Mouse (Mus musculus): ENCODE measurements around the gene Hspbap1. TPM values are rescaled to one million over a fixed set of nuclear protein-coding genes. Genes with fewer than 3 reads are reported as not detected.

The Hspbap1 gene
- polyA plus RNA-seq, 1 experiment = not detected

DNA sequence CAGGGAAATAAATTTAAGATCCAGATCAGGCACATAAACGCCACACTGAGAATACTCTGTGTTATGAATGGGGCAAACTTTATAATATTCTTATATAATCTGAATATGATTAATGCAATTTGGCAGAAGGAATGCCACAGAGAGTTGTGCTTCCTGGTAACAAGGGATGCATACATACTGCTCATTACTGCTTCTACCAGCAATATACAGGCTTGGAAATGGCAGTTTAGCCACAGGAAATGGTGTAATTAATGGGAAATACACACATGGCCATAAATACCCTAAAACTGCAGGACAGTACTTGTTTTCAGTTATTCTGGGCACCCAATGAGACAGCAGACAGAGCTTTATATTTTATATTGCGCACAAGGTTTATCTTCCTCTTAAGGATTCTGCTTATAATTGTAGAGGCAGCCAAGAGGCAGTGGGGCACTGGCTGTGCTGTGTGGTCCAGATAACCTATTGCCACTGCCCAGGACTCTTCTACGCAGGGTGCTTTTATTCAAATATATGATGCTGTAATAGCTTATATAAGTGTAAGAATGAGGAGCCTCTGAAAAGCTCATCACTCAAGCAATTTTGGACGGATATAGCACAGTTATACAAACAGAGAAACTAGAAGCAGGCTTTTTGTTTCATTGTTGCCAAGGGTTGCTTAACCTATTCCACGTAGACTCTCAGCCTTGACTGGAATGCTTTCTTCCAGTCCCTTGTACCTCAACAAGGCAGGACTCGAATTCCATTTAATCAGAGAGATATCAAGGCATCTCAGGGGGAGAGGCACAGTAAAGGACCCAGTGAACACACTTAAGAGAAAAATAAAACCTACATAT, 14.5 kb upstream of the Hspbap1 start:
- TF ChIP-seq POLR2A (IDR thresholded peaks at IDR 0.05; ENCODE audit: insufficient read depth, low read depth, low read length) (no peak), CTCF (IDR thresholded peaks at IDR 0.05; ENCODE audit: insufficient read depth, low read depth, low read length) (no peak)
- no peak overlapping the region for H3K4me3 ChIP-seq (ENCODE audit: insufficient read depth, low read depth, low read length)
- 76% methylated on average over 6 of the region's 6 CpGs for WGBS
- H3K27ac ChIP-seq (ENCODE audit: insufficient read depth, low read depth, low read length) = no peak overlapping the region
- H3K4me1 ChIP-seq (ENCODE audit: control insufficient read depth, insufficient read depth, low read length) = no peaks in the 10 kb centered on the region

DNA sequence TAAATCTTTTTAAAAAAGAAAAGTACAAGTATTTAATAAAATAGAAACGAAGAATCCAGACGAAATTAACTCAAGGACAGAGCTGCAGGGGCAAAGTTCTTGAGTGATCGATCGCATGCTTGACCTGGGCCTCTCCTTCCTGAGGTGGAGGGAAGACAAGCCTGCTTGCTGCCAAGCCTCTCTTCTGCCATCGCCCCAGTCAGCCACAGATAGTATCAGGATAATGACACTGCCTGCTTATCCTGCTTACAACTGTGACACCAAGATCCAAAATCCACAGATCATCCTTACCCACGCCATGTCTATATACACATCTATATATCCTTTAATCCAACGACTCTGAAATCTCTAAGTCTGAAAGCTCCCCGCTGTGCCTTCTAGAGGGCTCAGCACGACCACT, 13.5 kb upstream of the Hspbap1 start:
- no peak for TF ChIP-seq CTCF (IDR thresholded peaks at IDR 0.05; ENCODE audit: insufficient read depth, low read depth, low read length)
- 92% methylated on average over 9 of the region's 9 CpGs for WGBS
- Histone ChIP-seq H3K4me3 (ENCODE audit: insufficient read depth, low read depth, low read length) (no peak overlapping the region), H3K4me1 (ENCODE audit: control insufficient read depth, insufficient read depth, low read length) (no peaks in the 10 kb centered on the region), H3K27ac (ENCODE audit: insufficient read depth, low read depth, low read length) (no peak overlapping the region)

DNA sequence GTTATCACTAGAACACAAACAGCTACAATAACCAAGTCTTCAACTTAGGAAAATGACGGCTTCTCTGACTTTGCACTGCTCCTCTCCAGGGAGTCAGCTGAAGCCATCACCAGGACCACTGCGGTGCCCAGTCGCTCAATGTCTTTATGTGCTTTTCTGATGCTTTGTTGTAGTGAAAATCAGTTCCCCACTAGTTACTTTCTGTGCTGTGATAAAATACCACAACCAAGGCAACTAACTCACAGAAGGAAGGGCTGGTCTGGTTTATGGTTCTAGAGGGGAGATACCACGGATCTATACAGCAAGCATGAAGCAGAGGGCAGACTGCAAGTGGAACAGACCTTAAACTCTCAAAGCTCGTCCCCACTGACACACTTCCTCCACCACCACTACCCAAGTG, 10.8 kb upstream of the Hspbap1 start:
- WGBS = 89% methylated on average over 5 of the region's 5 CpGs
- TF ChIP-seq POLR2A (IDR thresholded peaks at IDR 0.05; ENCODE audit: insufficient read depth, low read depth, low read length) = no peak
- no peak for TF ChIP-seq CTCF (IDR thresholded peaks at IDR 0.05; ENCODE audit: insufficient read depth, low read depth, low read length)
- H3K4me1 ChIP-seq (ENCODE audit: control insufficient read depth, insufficient read depth, low read length) = 0 out of 2 replicates have a peak, but pooled peaks cover 3% of the 10 kb centered on the region
- H3K4me3 ChIP-seq (ENCODE audit: insufficient read depth, low read depth, low read length) = no peak overlapping the region
- no peak overlapping the region for H3K27ac ChIP-seq (ENCODE audit: insufficient read depth, low read depth, low read length)

DNA sequence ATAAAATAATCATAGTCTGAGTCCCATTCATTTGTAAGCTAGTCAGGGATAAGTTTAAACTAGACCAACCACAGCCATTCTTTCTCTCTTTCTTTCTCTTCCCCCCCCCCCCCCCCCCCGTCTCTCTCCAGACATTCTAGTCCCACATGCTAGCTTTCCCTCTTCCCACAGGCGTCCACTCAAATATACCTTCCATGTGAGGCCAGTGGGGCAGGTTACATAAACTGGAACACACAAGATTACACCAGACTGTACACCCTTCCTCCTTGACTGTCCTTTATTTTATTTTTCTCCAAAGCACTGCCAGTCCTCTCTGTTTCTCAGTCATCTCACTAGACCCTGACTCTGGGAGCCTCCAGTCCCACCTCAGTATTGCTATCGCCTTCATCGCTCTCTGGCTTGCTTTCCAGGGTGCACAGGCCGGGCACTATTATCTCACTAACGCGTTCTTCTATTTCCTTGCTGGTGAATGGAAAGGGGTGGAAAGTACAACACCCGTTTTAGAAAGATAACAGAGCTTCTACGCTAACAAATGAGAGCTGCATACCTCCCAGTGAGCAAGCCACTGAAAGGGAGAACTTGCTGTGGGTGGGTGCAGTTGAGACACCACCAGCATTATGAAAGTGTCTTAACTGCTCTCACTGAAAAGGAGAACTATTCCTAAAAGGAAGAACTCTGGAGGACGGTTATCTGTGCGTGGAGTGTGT, 6.4 kb upstream of the Hspbap1 start:
- 46% methylated on average over 11 of the region's 11 CpGs for WGBS
- 0 out of 2 replicates have a peak, but pooled peaks cover 3% of the 10 kb centered on the region for H3K4me1 ChIP-seq (ENCODE audit: control insufficient read depth, insufficient read depth, low read length)
- H3K27ac ChIP-seq (ENCODE audit: insufficient read depth, low read depth, low read length) = no peak overlapping the region
- no peak overlapping the region for H3K4me3 ChIP-seq (ENCODE audit: insufficient read depth, low read depth, low read length)
- TF ChIP-seq POLR2A (IDR thresholded peaks at IDR 0.05; ENCODE audit: insufficient read depth, low read depth, low read length) = no peak
- no peak for TF ChIP-seq CTCF (IDR thresholded peaks at IDR 0.05; ENCODE audit: insufficient read depth, low read depth, low read length)

DNA sequence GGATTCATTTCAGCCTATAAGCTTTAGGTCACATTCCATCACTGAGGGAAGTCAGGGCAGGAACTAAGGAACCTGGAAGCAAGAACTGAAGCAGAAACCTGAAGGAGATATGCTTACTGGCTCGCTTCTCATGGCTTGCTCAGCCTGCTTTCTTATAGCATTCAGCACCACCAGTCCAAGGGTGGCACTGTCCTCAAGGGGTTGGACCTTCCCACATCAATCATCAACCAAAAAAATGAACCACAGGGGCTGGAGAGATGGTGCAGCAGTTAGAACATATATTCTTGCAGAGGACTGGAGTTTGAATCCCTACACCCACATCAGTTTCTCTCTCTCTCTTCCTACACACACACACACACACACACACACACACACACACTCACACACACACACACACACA, 5.2 kb upstream of the Hspbap1 start:
- no peak overlapping the region for H3K4me3 ChIP-seq (ENCODE audit: insufficient read depth, low read depth, low read length)
- no peak for TF ChIP-seq POLR2A (IDR thresholded peaks at IDR 0.05; ENCODE audit: insufficient read depth, low read depth, low read length)
- TF ChIP-seq CTCF (IDR thresholded peaks at IDR 0.05; ENCODE audit: insufficient read depth, low read depth, low read length) = no peak

DNA sequence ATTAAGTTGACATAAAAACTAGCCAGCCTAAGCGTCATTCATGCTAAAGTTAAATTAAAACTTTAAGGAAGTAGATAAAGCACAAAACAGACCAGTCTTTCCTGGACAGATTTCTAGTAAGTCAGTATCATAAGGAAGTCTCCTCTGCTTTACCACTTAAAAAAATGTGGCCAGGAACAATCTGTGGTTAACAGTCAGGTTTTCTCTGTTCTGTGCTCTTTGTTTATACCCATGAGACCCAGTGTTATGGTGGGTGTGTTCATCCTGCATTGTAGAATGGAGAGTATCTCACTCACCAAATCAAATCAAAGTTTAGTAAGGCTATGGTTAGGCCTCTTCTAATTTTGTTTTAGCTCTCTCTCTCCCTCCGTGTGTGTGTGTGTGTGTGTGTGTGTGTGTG, 4.7 kb upstream of the Hspbap1 start:
- Histone ChIP-seq H3K4me1 (ENCODE audit: control insufficient read depth, insufficient read depth, low read length) (0 out of 2 replicates have a peak, but pooled peaks cover 3% of the 10 kb centered on the region), H3K27ac (ENCODE audit: insufficient read depth, low read depth, low read length) (no peak overlapping the region), H3K4me3 (ENCODE audit: insufficient read depth, low read depth, low read length) (no peak overlapping the region)
- TF ChIP-seq CTCF (IDR thresholded peaks at IDR 0.05; ENCODE audit: insufficient read depth, low read depth, low read length) (no peak), POLR2A (IDR thresholded peaks at IDR 0.05; ENCODE audit: insufficient read depth, low read depth, low read length) (no peak)
- 69% methylated on average over 2 of the region's 2 CpGs for WGBS

More for the DNA sequence above, 5.2 kb upstream of the Hspbap1 start:
- H3K4me1 ChIP-seq (ENCODE audit: control insufficient read depth, insufficient read depth, low read length) = 0 out of 2 replicates have a peak, but pooled peaks cover 3% of the 10 kb centered on the region
- H3K27ac ChIP-seq (ENCODE audit: insufficient read depth, low read depth, low read length) = no peak overlapping the region
- 100% methylated on average over 1 of the region's 1 CpGs for WGBS

DNA sequence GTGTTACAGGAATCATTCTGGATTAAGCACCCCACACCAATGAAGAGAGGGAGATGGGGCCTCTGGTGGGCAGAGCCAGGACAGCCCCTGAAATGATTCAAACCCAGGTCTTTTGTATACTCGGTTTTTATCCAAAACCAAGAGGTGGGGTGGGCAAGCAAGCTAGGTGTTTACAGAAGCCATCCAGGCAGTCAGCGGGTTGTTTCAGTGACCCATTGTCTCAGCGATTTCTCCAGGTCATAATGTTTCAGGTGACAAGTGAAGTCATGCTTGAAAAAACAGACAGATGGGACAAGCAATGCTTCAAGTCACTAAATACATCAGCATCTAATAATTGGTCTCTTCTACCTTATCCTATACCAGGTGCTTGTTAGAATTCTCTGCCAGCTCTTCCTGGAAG, 3.8 kb upstream of the Hspbap1 start:
- Histone ChIP-seq H3K27ac (ENCODE audit: insufficient read depth, low read depth, low read length) (no peak overlapping the region), H3K4me3 (ENCODE audit: insufficient read depth, low read depth, low read length) (no peak overlapping the region), H3K4me1 (ENCODE audit: control insufficient read depth, insufficient read depth, low read length) (peaks cover 7% of the 10 kb centered on the region)
- no peak for TF ChIP-seq CTCF (IDR thresholded peaks at IDR 0.05; ENCODE audit: insufficient read depth, low read depth, low read length)
- TF ChIP-seq POLR2A (IDR thresholded peaks at IDR 0.05; ENCODE audit: insufficient read depth, low read depth, low read length) = no peak
- 87% methylated on average over 3 of the region's 3 CpGs for WGBS

DNA sequence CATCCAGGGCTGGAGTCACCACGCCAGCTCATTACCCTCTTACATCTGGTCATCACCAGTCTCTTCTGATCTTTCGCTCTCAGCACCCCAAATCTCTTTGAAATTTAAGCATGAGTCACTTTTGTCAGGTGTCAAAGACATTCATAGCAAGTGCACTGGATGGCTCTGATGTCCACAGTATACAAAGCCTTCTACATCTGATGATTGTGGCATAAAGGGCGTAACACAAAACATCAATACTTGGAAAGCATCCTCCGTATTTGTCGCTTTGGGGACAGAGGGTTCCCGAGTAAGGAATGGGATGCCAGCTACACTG, 1.7 kb upstream of the Hspbap1 start:
- no peak overlapping the region for H3K27ac ChIP-seq (ENCODE audit: insufficient read depth, low read depth, low read length)
- WGBS = 17% methylated on average over 6 of the region's 6 CpGs

More for the DNA sequence above, 1.7 kb upstream of the Hspbap1 start:
- no peak for TF ChIP-seq POLR2A (IDR thresholded peaks at IDR 0.05; ENCODE audit: insufficient read depth, low read depth, low read length)
- TF ChIP-seq CTCF (IDR thresholded peaks at IDR 0.05; ENCODE audit: insufficient read depth, low read depth, low read length) = no peak
- peak overlapping the region; percentile 56 for H3K4me3 ChIP-seq (ENCODE audit: insufficient read depth, low read depth, low read length)
- H3K4me1 ChIP-seq (ENCODE audit: control insufficient read depth, insufficient read depth, low read length) = peaks cover 4% of the 10 kb centered on the region

Data from olfactory bulb, adult 2 months (tissue).